Mouse (Mus musculus): Measurements from ENCODE around the gene Cit. TPM values are rescaled to one million over a fixed set of nuclear protein-coding genes. Genes with fewer than 3 reads are reported as not detected.

Gene Cit
- polyA plus RNA-seq, 1 experiment from 2014 or later: 21.5 TPM

DNA sequence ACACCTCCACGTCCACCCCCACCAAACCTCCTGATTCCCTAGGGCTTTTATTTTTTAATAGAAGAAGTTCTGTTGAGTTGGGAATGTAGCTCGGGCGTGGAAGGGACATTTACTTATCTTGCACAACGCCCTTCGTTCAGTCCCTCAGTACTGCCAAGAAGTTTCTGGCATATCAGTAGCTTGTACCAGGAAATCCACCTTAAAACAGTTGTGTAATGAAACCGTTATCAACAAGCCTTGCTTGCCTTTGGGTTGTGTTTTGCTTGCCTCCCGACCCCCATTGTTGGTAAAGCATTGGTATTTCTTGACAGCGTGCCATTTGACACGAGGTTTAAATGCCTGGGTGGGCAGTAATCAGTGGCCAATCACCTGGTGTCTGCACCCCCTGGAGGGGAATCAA, 39.4 kb downstream of the Cit start:
- ATAC-seq: no peak
- no peaks in the 10 kb centered on the region for H3K27me3 ChIP-seq (replicated peaks; ENCODE audit: control insufficient read depth, insufficient read depth, low read length)
- H3K9ac ChIP-seq (ENCODE audit: low read depth, low read length): no peak overlapping the region
- H3K36me3 ChIP-seq (ENCODE audit: control insufficient read depth, insufficient read depth, low read length): 0 out of 2 replicates have a peak, but pooled peaks cover 3% of the 10 kb centered on the region
- H3K9me3 ChIP-seq (ENCODE audit: control insufficient read depth, low read length): no peaks in the 10 kb centered on the region
- no peak overlapping the region for H3K4me2 ChIP-seq (ENCODE audit: low read depth, low read length)
- H3K4me3 ChIP-seq (ENCODE audit: low read length): no peak overlapping the region
- no peaks in the 10 kb centered on the region for H3K4me1 ChIP-seq (ENCODE audit: control insufficient read depth, insufficient read depth, low read length)
- 87% methylated on average over 9 of the region's 9 CpGs for WGBS
- no peak overlapping the region for H3K27ac ChIP-seq (ENCODE audit: low read length)

DNA sequence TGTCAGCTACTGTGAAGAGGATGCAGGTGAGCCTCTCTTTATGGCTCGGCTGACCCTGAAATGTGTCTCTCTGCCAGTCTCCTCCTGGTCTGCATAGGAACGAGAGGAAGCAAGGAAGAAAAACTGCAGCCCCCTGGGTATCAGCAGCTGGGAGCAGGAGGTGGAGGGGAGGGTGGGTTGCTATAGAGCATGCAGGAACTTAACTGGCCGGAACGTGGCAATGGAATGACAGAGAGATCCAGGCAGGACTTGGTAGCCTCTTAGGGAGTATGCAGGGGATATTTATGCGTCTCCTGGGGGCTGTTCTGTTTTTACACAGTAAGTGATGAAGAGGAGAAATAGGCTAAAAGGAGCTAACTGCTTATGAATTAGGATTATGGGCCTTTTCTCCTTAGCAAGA, 48.7 kb downstream of the Cit start:
- H3K36me3 ChIP-seq (ENCODE audit: control insufficient read depth, insufficient read depth, low read length): no peaks in the 10 kb centered on the region
- WGBS: 60% methylated on average over 5 of the region's 5 CpGs
- H3K27me3 ChIP-seq (replicated peaks; ENCODE audit: control insufficient read depth, insufficient read depth, low read length): no peaks in the 10 kb centered on the region
- no peaks in the 10 kb centered on the region for H3K9me3 ChIP-seq (ENCODE audit: control insufficient read depth, low read length)
- no peak overlapping the region for H3K4me3 ChIP-seq (ENCODE audit: low read length)
- ATAC-seq: no peak
- no peaks in the 10 kb centered on the region for H3K4me1 ChIP-seq (ENCODE audit: control insufficient read depth, insufficient read depth, low read length)
- H3K4me2 ChIP-seq (ENCODE audit: low read depth, low read length): no peak overlapping the region
- no peak overlapping the region for H3K9ac ChIP-seq (ENCODE audit: low read depth, low read length)
- H3K27ac ChIP-seq (ENCODE audit: low read length): no peak overlapping the region

DNA sequence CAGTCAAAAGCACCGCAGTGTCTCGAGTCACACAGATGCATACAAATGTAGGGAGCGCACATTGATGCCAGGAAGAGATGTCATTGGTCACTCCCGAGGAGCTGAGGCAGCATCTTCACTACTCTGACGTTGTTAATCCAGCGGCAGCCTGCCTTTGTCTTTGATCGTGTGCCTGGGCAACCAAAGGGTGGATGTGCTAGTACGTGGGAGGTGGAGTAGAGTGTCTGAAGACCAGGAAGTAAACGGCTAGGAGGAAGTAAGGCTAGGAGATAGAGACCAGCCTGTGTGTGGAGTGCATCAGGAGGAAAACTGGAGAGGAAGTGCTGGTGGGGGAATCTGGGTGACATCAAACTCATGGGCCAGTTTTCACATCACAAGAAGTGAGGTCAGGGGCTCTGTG, 52.0 kb downstream of the Cit start:
- 66% methylated on average over 9 of the region's 9 CpGs for WGBS
- Histone ChIP-seq H3K27me3 (replicated peaks; ENCODE audit: control insufficient read depth, insufficient read depth, low read length) (no peaks in the 10 kb centered on the region), H3K4me2 (ENCODE audit: low read depth, low read length) (no peak overlapping the region), H3K9ac (ENCODE audit: low read depth, low read length) (no peak overlapping the region), H3K36me3 (ENCODE audit: control insufficient read depth, insufficient read depth, low read length) (no peaks in the 10 kb centered on the region), H3K9me3 (ENCODE audit: control insufficient read depth, low read length) (no peaks in the 10 kb centered on the region), H3K4me3 (ENCODE audit: low read length) (no peak overlapping the region), H3K27ac (ENCODE audit: low read length) (no peak overlapping the region), H3K4me1 (ENCODE audit: control insufficient read depth, insufficient read depth, low read length) (no peaks in the 10 kb centered on the region)
- no peak for ATAC-seq

DNA sequence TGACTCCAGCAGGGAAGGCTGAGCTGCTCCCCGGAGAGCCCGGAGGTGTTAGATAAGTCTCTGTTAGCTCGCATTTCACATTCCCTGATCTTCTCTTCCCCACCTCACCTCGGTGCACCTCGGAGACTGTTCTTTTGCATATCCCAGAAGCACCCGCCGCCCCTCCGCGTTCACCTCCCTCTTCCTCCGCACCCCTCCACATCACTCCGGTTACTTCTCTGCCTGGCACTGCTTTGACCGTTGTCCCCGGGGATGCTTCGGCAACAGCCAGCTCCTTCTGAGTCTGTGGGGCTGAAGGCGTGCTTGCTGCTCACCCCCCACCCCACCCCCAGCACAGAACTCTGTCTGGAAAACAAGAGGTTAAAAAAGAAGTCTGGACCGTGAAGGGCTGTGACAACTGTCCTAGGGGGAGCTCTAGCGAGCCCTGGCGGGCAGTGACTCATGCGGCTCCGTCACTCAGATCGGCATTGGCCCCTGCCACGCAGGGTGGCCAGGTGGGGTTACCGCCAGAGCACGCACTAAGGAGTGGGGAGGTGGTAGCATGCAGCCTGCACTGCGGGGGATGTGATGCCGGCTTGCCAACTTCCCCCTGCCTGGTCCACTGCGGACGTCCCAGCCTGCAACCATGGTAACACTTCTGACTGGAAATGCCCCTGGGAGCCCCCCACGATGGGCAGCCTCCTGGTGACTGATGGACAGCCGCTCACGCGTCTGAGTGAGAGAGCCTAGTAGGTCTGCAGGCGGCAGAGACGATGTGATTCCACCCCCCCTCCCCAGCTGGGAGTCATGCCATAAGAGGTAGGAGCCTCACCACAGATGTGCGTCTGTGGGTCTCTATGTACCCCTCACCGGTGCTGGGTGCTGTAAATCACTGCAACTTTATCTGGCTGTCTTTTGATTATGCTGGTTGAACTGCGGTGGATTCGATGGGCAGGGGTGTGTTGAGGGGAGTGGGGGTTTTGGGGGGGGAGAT, 62.2 kb downstream of the Cit start:
- peak overlapping the region; percentile 14; the same call in 1 of the 2 replicates for H3K9ac ChIP-seq (ENCODE audit: low read depth, low read length)
- H3K4me2 ChIP-seq (ENCODE audit: low read depth, low read length): peak overlapping the region; percentile 59
- 14% methylated on average over 38 of the region's 38 CpGs for WGBS
- no peaks in the 10 kb centered on the region for H3K9me3 ChIP-seq (ENCODE audit: control insufficient read depth, low read length)
- no peaks in the 10 kb centered on the region; the same call in 1 of the 2 replicates for H3K27me3 ChIP-seq (replicated peaks; ENCODE audit: control insufficient read depth, insufficient read depth, low read length)
- ATAC-seq: peak; percentile 70
- H3K4me1 ChIP-seq (ENCODE audit: control insufficient read depth, insufficient read depth, low read length): peaks cover 4% of the 10 kb centered on the region; the same call in 1 of the 2 replicates
- no peak overlapping the region for H3K27ac ChIP-seq (ENCODE audit: low read length)
- H3K36me3 ChIP-seq (ENCODE audit: control insufficient read depth, insufficient read depth, low read length): no peaks in the 10 kb centered on the region
- H3K4me3 ChIP-seq (ENCODE audit: low read length): peak overlapping the region; percentile 29

DNA sequence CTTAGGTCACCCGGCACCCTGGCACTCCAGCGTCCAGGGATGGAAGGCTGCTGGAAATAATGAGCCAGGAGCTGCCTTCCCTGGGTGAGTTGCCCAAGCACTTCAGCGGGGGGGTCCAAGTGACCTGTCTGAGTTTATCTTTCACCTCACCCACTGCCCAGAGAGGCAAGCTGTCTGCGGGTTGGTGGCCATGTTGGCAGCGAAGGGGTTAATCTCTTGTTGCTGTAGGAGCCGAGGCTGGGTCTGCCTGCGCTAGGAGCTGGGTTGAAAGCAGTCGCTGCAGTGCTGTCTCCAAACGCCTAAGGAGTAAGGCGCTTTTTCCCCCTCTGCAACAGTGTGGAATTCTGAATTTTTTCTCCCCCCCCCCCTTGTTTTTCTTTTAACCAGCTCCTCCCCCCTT, 63.2 kb downstream of the Cit start:
- H3K27me3 ChIP-seq (replicated peaks; ENCODE audit: control insufficient read depth, insufficient read depth, low read length): no peaks in the 10 kb centered on the region; the same call in 1 of the 2 replicates
- WGBS: 35% methylated on average over 10 of the region's 10 CpGs
- no peak overlapping the region for H3K9ac ChIP-seq (ENCODE audit: low read depth, low read length)
- H3K4me1 ChIP-seq (ENCODE audit: control insufficient read depth, insufficient read depth, low read length): peaks cover 4% of the 10 kb centered on the region; the same call in 1 of the 2 replicates
- no peaks in the 10 kb centered on the region for H3K36me3 ChIP-seq (ENCODE audit: control insufficient read depth, insufficient read depth, low read length)
- H3K27ac ChIP-seq (ENCODE audit: low read length): no peak overlapping the region
- no peak overlapping the region for H3K4me2 ChIP-seq (ENCODE audit: low read depth, low read length)
- ATAC-seq: no peak
- H3K9me3 ChIP-seq (ENCODE audit: control insufficient read depth, low read length): no peaks in the 10 kb centered on the region
- H3K4me3 ChIP-seq (ENCODE audit: low read length): no peak overlapping the region

DNA sequence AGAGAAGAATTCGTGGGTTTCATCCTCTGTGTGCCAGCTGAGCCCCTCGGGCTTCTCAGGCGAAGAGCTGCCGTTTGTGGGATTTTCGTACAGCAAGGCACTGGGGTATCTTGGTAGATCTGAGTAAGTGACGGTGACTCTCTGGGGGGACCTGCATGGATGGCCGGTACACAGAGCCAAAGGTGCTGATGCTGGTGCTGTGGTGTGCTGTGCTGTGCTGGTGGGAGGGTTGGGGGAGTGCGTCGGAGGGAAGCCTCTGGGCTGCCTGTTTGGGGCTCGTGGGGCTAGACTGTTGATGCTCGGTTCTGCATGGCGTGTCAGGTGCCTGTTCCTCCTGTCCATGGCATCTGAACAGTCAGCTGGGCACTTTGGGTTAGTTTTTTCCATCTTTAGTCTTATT, 63.6 kb downstream of the Cit start:
- no peak overlapping the region for H3K4me2 ChIP-seq (ENCODE audit: low read depth, low read length)
- no peaks in the 10 kb centered on the region for H3K36me3 ChIP-seq (ENCODE audit: control insufficient read depth, insufficient read depth, low read length)
- no peak overlapping the region for H3K9ac ChIP-seq (ENCODE audit: low read depth, low read length)
- H3K4me1 ChIP-seq (ENCODE audit: control insufficient read depth, insufficient read depth, low read length): peaks cover 4% of the 10 kb centered on the region; the same call in 1 of the 2 replicates
- no peak for ATAC-seq
- H3K4me3 ChIP-seq (ENCODE audit: low read length): no peak overlapping the region
- no peaks in the 10 kb centered on the region; the same call in 1 of the 2 replicates for H3K27me3 ChIP-seq (replicated peaks; ENCODE audit: control insufficient read depth, insufficient read depth, low read length)
- WGBS: 61% methylated on average over 12 of the region's 12 CpGs
- no peaks in the 10 kb centered on the region for H3K9me3 ChIP-seq (ENCODE audit: control insufficient read depth, low read length)
- H3K27ac ChIP-seq (ENCODE audit: low read length): no peak overlapping the region

DNA sequence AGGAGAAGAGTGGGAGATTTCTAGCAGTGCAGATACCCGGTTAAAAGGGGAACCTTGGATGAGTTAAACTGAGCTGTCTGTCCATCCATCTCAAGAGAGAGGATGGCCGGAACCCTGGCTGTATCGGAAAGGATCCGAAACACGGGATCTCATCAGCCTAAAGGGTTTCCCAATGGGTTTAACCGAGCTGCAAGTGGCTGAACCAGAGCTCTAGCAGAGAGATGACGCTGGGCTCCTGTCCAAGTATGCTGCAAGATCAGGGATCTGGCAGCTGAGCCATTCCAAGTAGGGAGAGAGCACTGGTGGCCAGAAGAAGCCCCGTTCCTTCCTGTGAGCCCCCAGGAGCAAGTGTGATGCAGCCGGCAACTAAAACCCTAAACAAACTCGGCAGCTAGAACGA, 64.0 kb downstream of the Cit start:
- ATAC-seq: no peak
- H3K4me2 ChIP-seq (ENCODE audit: low read depth, low read length): no peak overlapping the region
- H3K27me3 ChIP-seq (replicated peaks; ENCODE audit: control insufficient read depth, insufficient read depth, low read length): no peaks in the 10 kb centered on the region; the same call in 1 of the 2 replicates
- no peak overlapping the region for H3K27ac ChIP-seq (ENCODE audit: low read length)
- no peaks in the 10 kb centered on the region for H3K9me3 ChIP-seq (ENCODE audit: control insufficient read depth, low read length)
- H3K4me3 ChIP-seq (ENCODE audit: low read length): no peak overlapping the region
- H3K9ac ChIP-seq (ENCODE audit: low read depth, low read length): no peak overlapping the region
- peaks cover 4% of the 10 kb centered on the region; the same call in 1 of the 2 replicates for H3K4me1 ChIP-seq (ENCODE audit: control insufficient read depth, insufficient read depth, low read length)
- no peaks in the 10 kb centered on the region for H3K36me3 ChIP-seq (ENCODE audit: control insufficient read depth, insufficient read depth, low read length)
- 44% methylated on average over 11 of the region's 11 CpGs for WGBS

DNA sequence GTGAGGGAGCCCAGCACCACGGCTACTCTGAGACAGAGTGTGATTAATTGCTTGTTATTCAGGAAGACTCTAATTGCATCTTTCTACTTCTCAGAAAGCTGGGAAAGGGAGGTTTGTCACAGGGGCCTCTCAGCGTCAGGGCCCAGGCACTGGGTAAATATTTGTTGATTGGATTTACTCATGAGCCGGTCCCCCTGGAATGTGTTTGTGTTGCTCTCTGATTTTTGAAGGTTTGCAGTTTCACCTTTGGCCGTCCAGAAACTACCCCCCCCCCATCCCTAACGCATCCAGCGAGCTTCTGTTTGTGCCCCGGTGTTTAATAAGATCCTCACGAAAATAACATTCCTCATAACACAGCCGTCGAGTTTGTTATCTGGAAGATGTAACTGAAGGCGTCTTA, 65.4 kb downstream of the Cit start:
- WGBS: 39% methylated on average over 11 of the region's 11 CpGs

DNA sequence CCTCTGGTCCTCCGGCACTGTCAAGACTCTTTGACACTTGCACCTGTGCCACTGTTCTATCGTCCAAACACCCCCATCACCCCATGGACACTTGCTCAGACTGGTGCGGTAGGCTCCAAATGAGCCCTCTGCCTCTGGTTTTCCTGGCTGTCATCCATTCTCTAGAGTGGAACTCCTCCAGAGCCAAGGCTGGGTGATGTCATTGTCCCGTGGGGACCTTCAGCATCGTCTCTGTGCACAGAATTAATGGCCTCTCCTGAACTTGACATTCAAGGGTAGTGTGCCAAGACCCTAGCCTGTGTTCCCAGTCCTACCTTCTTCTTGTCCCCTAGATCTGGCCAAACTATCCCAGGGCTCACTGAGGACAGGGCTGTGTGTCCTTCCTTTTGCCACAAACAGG, 70.4 kb downstream of the Cit start:
- Histone ChIP-seq H3K4me2 (ENCODE audit: low read depth, low read length) (no peak overlapping the region), H3K9me3 (ENCODE audit: control insufficient read depth, low read length) (no peaks in the 10 kb centered on the region), H3K9ac (ENCODE audit: low read depth, low read length) (no peak overlapping the region), H3K27me3 (replicated peaks; ENCODE audit: control insufficient read depth, insufficient read depth, low read length) (no peaks in the 10 kb centered on the region), H3K4me1 (ENCODE audit: control insufficient read depth, insufficient read depth, low read length) (no peaks in the 10 kb centered on the region), H3K4me3 (ENCODE audit: low read length) (no peak overlapping the region), H3K36me3 (ENCODE audit: control insufficient read depth, insufficient read depth, low read length) (no peaks in the 10 kb centered on the region), H3K27ac (ENCODE audit: low read length) (no peak overlapping the region)
- 83% methylated on average over 5 of the region's 5 CpGs for WGBS
- ATAC-seq: no peak

More for the DNA sequence above, 65.4 kb downstream of the Cit start:
- Histone ChIP-seq H3K36me3 (ENCODE audit: control insufficient read depth, insufficient read depth, low read length) (no peaks in the 10 kb centered on the region), H3K27ac (ENCODE audit: low read length) (no peak overlapping the region), H3K27me3 (replicated peaks; ENCODE audit: control insufficient read depth, insufficient read depth, low read length) (no peaks in the 10 kb centered on the region; the same call in 1 of the 2 replicates), H3K4me1 (ENCODE audit: control insufficient read depth, insufficient read depth, low read length) (peaks cover 4% of the 10 kb centered on the region; the same call in 1 of the 2 replicates), H3K9ac (ENCODE audit: low read depth, low read length) (no peak overlapping the region), H3K9me3 (ENCODE audit: control insufficient read depth, low read length) (no peaks in the 10 kb centered on the region), H3K4me3 (ENCODE audit: low read length) (no peak overlapping the region), H3K4me2 (ENCODE audit: low read depth, low read length) (no peak overlapping the region)
- no peak for ATAC-seq

Data from intestine, embryonic 16.5 days (tissue).